Mouse (Mus musculus): ENCODE data around the gene Clstn1. TPM values are rescaled to one million over a fixed set of nuclear protein-coding genes. Genes with fewer than 3 reads are reported as not detected.

Gene Clstn1
- polyA plus RNA-seq (2012; rRNA removed), result 28.0 and 61.1 TPM in 2 replicates

GRCm38 (mm10) chr4:149586044-149586782 is at the start of gene Clstn1:
Clstn1 (plus strand) TSS chr4:149586468.
- DNase-seq (ENCODE audit: low spot score), result peak; percentile 51

GRCm38 (mm10) chr4:149539441-149539840 is 46.8 kb upstream of the Clstn1 start:
- no peak for DNase-seq (ENCODE audit: low spot score)

GRCm38 (mm10) chr4:149541935-149542334 is 44.3 kb upstream of the Clstn1 start:
- DNase-seq (ENCODE audit: low spot score), result no peak

GRCm38 (mm10) chr4:149542431-149542830 is 43.8 kb upstream of the Clstn1 start:
- DNase-seq (ENCODE audit: low spot score), result no peak

GRCm38 (mm10) chr4:149542927-149543553 is 43.2 kb upstream of the Clstn1 start:
- no peak for DNase-seq (ENCODE audit: low spot score)

- no peak for DNase-seq (ENCODE audit: low spot score)
Observed at GRCm38 (mm10) chr4:149544892-149545291, 41.4 kb upstream of the Clstn1 start.

- DNase-seq (ENCODE audit: low spot score), result no peak
Observed at GRCm38 (mm10) chr4:149546797-149547444, 39.3 kb upstream of the Clstn1 start.

- DNase-seq (ENCODE audit: low spot score), result no peak
Observed at GRCm38 (mm10) chr4:149547523-149547922, 38.7 kb upstream of the Clstn1 start.

GRCm38 (mm10) chr4:149549221-149549925 is 36.9 kb upstream of the Clstn1 start:
- DNase-seq (ENCODE audit: low spot score), result no peak

- no peak for DNase-seq (ENCODE audit: low spot score)
Observed at GRCm38 (mm10) chr4:149550866-149551265, 35.4 kb upstream of the Clstn1 start.

- no peak for DNase-seq (ENCODE audit: low spot score)
Observed at GRCm38 (mm10) chr4:149551696-149552095, 34.6 kb upstream of the Clstn1 start.

- DNase-seq (ENCODE audit: low spot score), result no peak
Observed at GRCm38 (mm10) chr4:149553834-149554233, 32.4 kb upstream of the Clstn1 start.

GRCm38 (mm10) chr4:149556111-149556510 is 30.2 kb upstream of the Clstn1 start:
- no peak for DNase-seq (ENCODE audit: low spot score)

- DNase-seq (ENCODE audit: low spot score), result no peak
Observed at GRCm38 (mm10) chr4:149557905-149558304, 28.4 kb upstream of the Clstn1 start.

GRCm38 (mm10) chr4:149558389-149558788 is 27.9 kb upstream of the Clstn1 start:
- DNase-seq (ENCODE audit: low spot score), result no peak

GRCm38 (mm10) chr4:149561392-149561791 is 24.9 kb upstream of the Clstn1 start:
- DNase-seq (ENCODE audit: low spot score), result no peak

GRCm38 (mm10) chr4:149561986-149562904 is 24.0 kb upstream of the Clstn1 start:
- no peak for DNase-seq (ENCODE audit: low spot score)

- no peak for DNase-seq (ENCODE audit: low spot score)
Observed at GRCm38 (mm10) chr4:149562905-149563347, 23.3 kb upstream of the Clstn1 start.

GRCm38 (mm10) chr4:149563941-149564361 is 22.3 kb upstream of the Clstn1 start:
- no peak for DNase-seq (ENCODE audit: low spot score)

- no peak for DNase-seq (ENCODE audit: low spot score)
Observed at GRCm38 (mm10) chr4:149564452-149565407, 21.5 kb upstream of the Clstn1 start.

Data from urinary bladder, adult 2 months (tissue).